Mouse (Mus musculus) spleen, postnatal 4 days (tissue): Measurements from ENCODE around the gene Prkd1.
"Not testable (repeated sequence)": the region's sequence is repeated elsewhere in the genome, so short reads cannot be mapped to it uniquely, and the experiment has no call there.

Source experiments
- DNase-seq, 2 experiments: peaks; one replicate each; pipeline ENCODE4 v3.0.0; 2022; ENCODE audit warnings: low spot score in 2 of 2

Gene Prkd1

GRCm38 (mm10) chr12:50648671-50649541 lies at the start of gene Prkd1:
TSS of gene Prkd1 (minus strand) at chr12:50649098.
- peak in 1 of 2 experiments; percentile 14 for DNase-seq

GRCm38 (mm10) chr12:50697492-50697891 lies 48.6 kb upstream of the Prkd1 start:
- DNase-seq, result no peak

- no peak for DNase-seq
Measured at GRCm38 (mm10) chr12:50648176-50648670, 675 bp downstream of the Prkd1 start.

GRCm38 (mm10) chr12:50646857-50647256 lies 2.0 kb downstream of the Prkd1 start:
- DNase-seq, result no peak

GRCm38 (mm10) chr12:50642671-50643070 lies 6.2 kb downstream of the Prkd1 start:
- DNase-seq, result no peak

GRCm38 (mm10) chr12:50640171-50640570 lies 8.7 kb downstream of the Prkd1 start:
- no peak for DNase-seq

DNA sequence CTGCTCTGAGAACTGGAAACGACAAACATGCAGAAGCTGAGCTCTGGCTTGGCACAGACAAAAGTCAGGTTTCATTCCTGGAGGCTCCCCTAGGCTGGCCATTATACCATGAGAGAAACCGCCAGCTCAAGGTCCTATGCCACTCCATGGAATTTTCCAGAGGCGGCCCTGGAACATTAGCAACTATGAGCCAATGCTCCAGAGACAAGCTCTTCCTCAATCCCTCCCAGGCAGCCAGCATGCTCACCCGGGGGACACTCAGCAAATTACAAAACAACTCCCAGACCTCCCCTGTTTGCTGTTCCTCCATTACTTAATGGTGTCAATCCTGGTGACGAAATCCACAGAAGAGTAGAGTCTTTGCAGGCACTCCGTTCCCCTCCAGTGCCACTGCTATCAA lies 14.5 kb downstream of the Prkd1 start:
- DNase-seq, result no peak

- not testable (repeated sequence) for DNase-seq
Measured at GRCm38 (mm10) chr12:50626100-50626499, 22.8 kb downstream of the Prkd1 start.

DNA sequence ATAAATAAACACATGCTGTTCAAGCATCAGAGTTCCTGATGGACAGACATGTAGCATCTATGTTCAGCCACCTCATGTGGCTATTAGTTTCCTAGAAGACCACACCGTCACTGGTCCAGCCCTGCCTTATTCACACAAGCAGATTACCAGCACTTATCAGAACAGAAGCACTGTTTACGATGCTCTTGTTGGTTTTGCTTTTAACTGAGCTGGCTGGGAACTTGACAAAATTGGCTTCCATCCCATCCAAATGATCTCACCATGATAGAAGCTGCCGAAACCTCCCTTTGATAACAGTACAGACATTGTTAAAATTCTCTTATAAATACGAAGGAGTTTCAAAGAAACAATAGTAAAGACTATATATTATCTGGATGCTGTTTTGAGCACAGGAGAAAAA lies 24.7 kb downstream of the Prkd1 start:
- no peak for DNase-seq

DNA sequence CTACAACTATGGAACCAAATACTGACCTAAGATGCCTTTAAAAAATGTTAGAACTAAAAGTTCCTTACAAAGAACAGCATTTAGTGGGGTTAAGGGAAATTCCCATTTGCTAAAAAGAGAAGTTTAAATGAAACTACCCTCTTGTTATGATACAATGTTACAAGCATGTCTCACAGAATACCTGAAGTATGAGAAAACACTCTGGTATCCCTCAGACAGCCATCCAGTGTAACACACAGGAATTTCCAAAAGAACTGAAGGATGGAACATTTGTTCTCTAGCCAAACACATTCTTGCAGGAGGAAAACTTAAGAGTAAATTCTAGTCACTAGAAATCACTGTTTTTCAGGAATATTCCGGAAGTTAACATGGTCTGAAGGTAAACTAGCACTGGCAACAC lies 33.0 kb downstream of the Prkd1 start:
- no peak for DNase-seq

DNA sequence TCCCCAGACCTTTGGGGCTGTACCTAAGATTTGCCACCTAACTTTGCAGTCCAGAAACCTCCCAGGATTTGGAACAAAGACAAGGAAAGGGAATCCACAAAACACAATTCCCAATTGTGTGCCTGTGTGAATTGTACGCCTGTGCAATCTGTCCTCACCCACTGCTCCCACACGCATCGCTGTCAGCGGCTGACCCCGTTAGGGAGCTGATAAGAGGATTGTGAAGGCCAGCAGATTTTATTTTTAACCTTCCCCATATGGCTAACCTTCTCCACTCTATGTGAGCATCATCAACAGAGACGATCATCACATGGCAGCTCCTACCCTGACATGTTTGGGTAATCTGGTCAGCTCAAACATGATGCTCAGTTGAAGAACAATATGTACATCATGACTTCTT lies 34.6 kb downstream of the Prkd1 start:
- DNase-seq, result no peak

DNA sequence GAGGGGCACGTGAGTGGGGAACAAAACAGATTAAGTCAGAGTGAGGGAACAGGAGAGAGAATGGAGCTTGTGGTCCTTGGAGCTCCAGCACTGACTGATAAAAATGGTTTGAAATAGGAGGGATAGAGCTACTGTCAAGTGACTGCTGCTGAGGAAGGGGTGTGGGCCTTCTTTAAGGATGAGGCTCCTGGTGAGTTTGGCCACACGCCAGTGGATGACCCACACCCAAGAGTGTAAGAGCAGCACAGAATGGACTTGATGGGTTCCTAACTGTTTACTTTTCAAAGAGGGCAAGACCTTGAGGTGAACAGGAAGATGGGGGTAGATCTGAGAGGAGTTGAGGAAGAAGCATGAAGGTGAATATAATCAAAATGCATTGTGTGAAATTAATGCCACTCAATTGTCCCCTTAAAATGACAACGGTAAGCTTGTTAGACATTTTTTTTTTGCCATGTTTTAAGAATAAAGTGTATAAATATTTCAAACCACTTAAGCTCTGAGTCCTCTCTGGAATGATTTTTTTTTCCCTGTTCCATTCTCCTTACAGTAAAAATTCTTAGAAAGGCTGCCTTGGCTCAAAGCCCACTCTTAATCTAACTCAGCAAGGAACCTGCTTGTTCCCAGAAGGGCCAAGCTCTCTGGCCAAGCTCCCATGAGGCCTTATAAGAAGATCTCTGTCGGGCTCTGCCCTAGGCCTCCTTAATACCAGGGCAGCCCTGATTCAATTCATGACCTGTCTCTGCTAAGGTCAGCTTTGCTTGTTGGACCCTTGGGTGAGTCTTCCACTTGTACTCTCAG lies 42.0 kb downstream of the Prkd1 start:
- no peak for DNase-seq

DNA sequence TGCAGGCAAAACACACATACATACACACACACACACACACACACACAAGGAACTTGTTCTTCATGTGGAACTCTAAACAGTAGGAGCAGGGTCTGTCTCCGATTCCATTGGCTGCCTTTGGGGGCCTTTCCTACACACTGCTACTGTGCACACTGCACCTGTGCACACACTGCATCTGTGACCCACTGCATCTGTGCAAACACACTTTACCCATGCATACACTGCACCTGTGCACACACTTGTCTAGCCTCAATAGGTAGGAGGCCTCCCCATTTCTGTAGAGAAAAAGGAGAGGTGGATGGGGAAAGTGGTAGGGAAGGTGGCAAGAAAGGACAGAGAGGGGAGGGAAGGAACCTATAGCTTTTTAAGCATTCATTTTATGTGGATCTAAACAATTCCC lies 49.5 kb downstream of the Prkd1 start:
- DNase-seq, result no peak

- no peak for DNase-seq
Measured at GRCm38 (mm10) chr12:50598053-50598988, 50.6 kb downstream of the Prkd1 start.

DNA sequence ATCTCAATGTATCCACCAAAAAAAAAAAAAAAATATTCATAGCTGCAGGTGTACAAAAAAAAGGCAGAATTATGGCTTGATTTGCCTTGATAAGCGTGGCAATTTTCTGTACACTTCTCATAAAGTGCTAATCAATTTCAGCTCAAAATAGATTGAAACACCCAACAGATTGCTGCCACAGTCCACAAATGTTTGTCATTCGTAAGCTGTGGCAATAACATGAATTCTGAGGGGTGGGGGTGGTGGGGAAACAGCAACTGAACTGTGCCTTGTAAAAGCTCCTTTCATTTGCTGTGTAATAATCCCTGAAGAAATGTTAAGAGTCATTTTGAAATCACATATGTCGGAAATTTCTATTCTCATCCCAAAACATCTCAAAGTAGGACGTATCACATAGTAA lies 51.4 kb downstream of the Prkd1 start:
- DNase-seq, result no peak

GRCm38 (mm10) chr12:50595777-50596176 lies 53.1 kb downstream of the Prkd1 start:
- DNase-seq, result no peak

GRCm38 (mm10) chr12:50594506-50594905 lies 54.4 kb downstream of the Prkd1 start:
- no peak for DNase-seq

DNA sequence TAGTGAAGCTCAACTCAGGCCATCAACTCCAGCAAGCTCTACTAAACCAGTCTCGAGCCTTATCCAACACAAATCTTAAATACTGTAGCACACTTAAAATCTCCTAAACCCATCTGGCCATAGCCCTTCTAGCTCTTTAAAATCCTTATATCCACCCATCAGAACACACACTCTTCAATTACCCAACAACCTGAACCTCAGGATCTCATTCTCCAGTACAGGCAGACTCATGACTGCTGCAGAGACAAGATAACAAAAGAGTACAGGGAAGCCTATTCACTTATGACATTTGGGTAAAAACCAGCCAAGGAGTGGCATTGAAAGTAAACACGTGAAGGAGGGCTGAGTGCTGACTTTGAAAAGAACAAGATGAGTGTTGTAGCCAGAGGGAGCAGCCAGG lies 55.4 kb downstream of the Prkd1 start:
- DNase-seq, result no peak

- no peak for DNase-seq
Measured at GRCm38 (mm10) chr12:50588137-50588761, 60.6 kb downstream of the Prkd1 start.

DNA sequence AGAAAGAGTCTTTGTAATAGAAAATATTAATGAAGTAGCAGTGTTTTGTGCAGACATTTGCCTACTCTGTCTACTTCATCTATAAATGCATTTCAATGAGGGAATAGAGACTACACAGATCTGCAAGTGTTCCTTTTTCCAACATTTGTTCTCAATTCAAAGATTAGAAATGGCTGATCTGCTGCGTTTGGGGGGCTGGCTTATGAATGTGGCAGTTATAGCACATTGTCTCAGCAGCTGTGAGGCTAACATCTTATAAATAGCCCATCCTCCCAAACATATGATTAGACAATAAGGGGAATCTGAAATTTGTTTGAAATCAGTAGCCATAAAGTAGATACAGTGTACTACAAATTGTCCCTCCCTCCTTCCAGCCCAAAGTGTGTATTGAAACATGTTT lies 83.7 kb downstream of the Prkd1 start:
- DNase-seq, result no peak

DNA sequence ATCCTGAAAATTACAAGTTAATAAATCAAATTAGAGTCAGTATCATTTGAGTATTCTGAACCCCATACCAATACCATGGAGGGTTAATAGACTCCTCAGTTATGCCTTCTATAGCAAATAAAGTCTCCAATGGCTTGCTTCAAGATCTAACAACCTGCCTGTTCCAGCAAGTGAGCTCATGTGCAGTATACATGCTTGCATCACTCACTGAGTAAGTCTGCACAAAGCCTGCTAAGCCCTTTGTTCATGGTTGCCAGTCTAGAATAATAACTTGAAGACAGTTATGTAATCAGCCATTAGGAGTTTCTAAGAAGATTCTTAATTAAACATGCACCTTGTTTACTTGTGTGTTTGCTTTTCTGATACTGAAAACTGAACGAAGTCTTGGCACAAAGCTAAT lies 88.4 kb downstream of the Prkd1 start:
- no peak for DNase-seq
